Mouse (Mus musculus): ENCODE data around the gene Olfr282.

DNA sequence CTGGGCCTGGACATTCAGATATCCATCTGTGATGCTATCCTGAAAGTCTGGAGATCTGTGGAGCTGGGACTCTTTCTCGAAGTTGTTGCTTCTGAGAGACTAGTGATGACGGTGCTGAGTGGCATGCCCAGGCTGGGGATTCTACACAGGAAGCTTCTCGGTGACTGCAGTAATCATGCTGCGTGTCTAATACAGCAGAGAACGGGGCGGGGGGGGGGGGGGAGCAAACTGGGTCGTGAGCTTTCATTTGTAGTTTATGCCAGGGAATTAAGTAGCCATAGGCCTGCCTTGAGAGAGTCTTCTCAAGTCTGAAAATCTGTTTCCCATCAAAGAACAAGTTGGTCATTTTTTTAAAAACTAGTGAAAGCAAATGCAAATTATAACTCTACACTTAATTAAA lies 12.9 kb upstream of the Olfr282 start:
- TF ChIP-seq USF1 (IDR thresholded peaks at IDR 0.05; ENCODE audit: low read depth) = no peak
- no peak for TF ChIP-seq POLR2A (IDR thresholded peaks at IDR 0.05; ENCODE audit: insufficient read length, low read depth)
- no peak for TF ChIP-seq MYOD1 (IDR thresholded peaks at IDR 0.05; ENCODE audit: control insufficient read depth in 1 of 3, insufficient read length in 2 of 3, low read depth in 2 of 3)
- no peak for TF ChIP-seq MYOG (IDR thresholded peaks at IDR 0.05; ENCODE audit: control insufficient read depth in 1 of 3, insufficient read depth in 1 of 3, insufficient read length in 2 of 3, low read depth in 2 of 3)
- no peak for TF ChIP-seq POLR2AphosphoS2 (IDR thresholded peaks at IDR 0.05; ENCODE audit: insufficient read length, low read depth)
- no peak for TF ChIP-seq TCF12 (IDR thresholded peaks at IDR 0.05; ENCODE audit: insufficient read depth, poor library complexity, severe bottlenecking)
- TF ChIP-seq MAX (IDR thresholded peaks at IDR 0.05; ENCODE audit: low read depth) = no peak
- no peak for TF ChIP-seq SRF (IDR thresholded peaks at IDR 0.05; ENCODE audit: control insufficient read depth, insufficient read length, low read depth)
- no peak for TF ChIP-seq REST (IDR thresholded peaks at IDR 0.05; ENCODE audit: insufficient read depth, insufficient read length)
- TF ChIP-seq E2F4 (IDR thresholded peaks at IDR 0.05; ENCODE audit: insufficient read depth) = no peak
- TF ChIP-seq TCF3 (IDR thresholded peaks at IDR 0.05; ENCODE audit: insufficient read length, low read depth) = no peak
